Mouse (Mus musculus) testis, postnatal 10 days (tissue): Measurements from ENCODE around the gene Sde2.

Experiments
- DNase-seq: peaks from one replicate; pipeline ENCODE4 v3.0.0; 2021; ENCODE audit warnings: low spot score

Sde2 gene

GRCm38 (mm10) chr1:180850316-180851270 lies at the start of gene Sde2:
Gene Sde2 (plus strand): TSS chr1:180851127.
- peak; percentile 100 for DNase-seq

DNA sequence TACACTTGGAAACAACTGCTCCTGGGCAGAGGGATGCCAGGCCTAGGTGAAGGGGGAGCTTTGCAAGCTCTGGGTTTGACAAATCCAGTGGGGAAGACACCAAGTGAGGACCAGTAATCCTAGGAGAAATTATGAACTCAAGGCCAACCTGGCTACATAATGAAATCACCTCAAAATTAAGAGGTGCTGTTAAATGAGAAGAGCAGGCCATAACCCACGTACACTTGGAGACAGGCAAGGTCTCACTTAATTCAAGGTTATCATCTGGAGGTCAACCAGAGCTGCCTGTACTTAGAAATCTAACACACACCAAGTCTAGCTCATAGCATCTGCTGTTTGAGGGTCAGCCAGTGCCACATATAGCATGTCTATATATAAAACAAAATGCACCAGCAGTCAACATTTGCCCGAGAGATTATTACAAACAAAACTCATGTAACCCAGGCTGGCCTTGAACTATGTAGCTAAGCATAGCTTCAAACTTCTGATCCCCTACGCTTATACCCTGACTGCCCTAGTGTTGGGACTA lies 49.4 kb upstream of the Sde2 start:
- no peak for DNase-seq

DNA sequence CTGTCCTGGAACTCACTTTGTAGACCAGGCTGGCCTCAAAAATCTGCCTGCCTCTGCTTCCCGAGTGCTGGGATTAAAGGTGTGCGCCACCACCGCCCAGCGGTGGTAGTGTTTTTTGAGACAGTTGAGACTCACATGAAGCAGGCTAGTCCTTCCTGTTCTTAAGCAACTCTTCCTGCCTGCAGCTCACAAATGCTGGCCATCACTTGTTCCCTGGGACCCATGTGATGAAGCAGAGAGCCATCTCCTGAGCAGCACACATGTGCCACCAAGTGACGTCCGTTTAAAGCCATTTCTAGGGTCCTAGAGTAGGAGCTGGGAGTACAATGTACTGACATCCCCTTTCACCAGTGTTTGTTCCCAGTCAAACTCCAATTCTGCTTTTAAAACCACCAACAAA lies 47.0 kb upstream of the Sde2 start:
- DNase-seq = no peak

DNA sequence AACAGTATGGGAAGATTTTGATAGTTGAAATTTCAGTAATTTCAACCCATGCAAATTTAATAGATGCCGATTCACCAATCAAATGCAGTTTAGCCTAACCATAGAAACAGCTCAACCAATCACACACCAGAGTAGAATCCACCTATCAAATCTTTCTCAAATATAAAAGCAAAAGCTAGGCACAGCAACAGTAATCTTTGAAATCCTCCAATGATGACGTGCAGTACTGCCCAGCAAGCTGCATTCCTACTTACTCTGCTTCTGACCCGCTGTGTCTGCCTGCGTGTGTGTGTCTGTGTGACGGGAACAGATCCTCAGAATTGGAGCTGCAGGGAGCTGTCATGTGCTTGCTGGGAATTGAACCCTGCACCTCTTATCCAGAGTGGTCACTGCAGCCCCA lies 42.1 kb upstream of the Sde2 start:
- no peak for DNase-seq

GRCm38 (mm10) chr1:180810976-180811375 lies 40.0 kb upstream of the Sde2 start:
- DNase-seq = no peak

DNA sequence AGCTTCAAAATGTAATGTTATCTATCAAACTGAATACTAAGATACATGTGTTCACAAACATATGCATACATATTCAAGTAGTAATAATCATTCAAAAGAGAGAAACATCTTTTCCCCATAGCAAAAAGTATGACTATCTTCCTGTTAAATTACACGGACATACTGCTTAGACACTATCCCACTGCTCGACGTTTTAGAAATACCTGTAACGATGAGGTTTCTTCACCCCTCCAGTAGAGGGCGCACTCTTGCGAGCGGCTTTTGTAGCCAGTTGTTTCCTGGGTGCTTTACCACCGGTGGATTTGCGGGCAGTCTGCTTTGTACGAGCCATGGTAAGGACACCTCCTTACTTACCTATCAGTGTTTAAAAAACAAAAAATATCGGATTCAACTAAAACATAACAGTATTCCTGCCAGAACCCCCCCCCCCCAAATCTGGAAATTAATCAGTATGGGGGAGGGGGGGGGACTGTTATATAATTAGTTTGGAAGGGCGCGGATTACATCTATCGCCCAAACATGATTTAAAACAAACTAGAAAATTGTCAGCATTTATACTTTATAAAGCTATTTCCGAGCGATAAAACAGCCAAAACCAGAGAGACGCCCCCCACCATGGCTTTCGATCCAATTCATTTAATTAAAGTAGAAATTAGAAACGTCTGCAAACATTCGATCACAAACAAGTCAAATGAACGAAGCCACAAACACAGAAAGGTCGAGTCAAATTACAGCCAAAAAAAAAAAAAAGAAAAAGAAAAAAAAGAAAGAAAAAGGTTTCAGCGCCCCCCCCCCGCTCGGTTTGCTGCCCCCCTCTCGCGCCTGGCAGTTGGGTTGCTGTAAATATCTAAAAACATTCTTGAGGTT lies 39.1 kb upstream of the Sde2 start:
- DNase-seq = no peak

GRCm38 (mm10) chr1:180812463-180813408 lies 38.2 kb upstream of the Sde2 start:
- peak; percentile 76 for DNase-seq

GRCm38 (mm10) chr1:180813409-180813884 lies 37.5 kb upstream of the Sde2 start:
- peak; percentile 97 for DNase-seq

DNA sequence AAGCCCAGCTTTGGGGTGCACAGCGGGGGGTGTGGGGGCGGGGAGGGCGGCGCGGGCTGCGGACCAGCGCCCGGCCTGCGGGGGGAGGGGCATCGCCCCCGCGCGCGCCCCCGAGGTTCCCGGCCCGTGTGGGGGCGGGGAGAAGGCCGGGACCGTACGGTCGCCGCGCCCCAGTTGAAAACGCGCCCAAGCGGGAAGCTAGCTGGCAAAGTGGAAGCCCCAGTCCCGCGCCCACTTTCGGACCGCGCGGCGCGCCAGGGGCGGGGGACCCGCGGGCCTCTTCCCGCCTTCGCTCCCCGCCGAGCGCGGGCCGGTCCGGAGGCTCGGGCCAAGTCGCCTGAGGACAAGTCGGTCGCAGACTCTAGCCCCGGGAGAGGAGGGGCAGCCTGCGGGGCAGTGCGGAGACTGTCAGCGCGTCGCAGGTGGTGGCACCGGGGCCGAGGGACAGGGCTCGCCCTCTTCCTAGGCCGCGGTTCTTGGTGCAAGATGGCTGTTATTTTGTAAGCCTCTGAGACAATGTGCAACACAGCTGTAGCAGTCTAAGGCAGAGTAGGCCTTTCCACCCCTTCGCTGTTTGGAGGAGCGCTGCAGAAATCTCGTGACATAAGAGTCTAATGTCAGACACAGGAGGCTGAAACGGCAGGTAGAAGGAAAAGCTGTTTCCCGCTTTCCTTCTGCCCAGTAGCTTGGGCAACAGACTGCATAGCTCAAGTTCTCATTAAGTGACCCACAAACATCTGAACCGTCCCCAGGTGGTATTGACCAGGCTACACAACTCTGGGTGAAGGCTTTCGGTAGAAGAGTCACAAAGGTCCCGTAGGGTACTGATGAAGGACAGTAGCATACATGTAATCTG lies 36.8 kb upstream of the Sde2 start, which contains the start of gene H3f3a:
Gene H3f3a, minus strand, starts transcription at position 59 of the 856 bp plus-strand sequence.
- DNase-seq = peak; percentile 90

DNA sequence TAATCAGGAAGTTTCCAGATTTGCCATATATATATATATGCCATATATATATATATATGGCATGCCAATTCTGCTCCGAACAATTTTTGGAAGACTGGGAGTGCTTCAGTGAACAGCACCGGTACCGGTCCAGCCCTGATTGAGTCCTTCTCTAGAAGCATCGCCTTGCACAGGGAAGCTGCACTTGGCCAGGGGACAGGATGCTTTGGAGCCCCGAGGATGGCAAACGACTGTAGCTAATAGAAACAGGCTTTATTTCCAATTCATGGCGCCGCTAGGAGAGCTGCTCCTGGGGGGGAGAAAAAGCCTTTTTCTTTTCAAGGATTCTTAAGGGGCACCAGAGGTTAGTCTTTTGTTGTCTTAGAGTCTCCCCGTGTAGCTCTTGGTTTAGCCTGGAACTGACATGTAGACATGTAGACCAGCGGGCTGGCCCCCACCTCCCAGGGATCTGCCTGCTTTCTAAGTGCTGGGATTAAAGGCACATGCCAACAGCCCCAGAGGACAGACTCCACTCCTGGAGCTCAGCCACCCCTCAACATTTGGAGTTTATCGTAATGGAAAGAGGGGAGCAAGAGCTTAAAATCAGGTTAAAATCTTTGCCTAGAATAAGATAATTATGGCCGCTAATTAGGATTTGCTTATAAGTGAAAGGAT lies 35.4 kb upstream of the Sde2 start:
- DNase-seq = no peak

DNA sequence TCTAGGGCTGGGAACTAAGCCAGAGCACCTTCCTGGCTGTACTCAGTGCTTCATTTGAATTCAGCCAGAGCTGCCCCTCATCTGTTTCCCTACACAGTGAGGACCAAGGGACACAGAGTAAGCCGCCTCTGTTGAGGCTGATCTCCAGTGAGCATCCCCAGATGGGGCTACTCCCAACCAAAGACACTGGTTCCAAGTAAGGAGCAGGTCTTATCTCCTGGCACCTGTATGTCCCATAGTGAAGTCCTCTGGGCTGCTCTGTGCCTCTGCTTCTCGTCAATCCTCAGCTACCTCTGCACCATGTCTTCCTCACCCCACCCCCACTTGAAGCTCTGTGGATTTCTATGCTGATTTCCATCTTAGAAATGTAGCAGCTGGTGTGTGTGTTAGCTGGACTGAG lies 32.9 kb upstream of the Sde2 start:
- DNase-seq = no peak

DNA sequence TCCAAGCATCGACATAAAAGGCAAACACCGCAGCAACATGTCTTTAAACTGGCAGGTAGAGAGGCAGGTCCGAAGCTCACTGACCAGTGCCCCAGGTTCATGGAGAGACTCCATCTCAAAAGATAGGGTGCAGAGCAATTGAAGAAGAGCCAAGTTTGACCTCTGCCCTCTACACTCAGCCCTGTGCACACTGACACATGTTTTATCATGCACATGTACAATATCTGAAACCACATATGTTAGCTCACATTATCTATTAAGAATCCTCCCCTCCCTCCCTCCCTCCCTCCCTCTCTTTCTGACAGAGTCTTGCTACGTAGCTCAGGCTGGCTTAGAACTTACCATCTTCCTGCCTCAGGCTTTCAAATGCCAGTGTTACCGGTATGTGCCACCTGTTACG lies 29.8 kb upstream of the Sde2 start:
- no peak for DNase-seq

DNA sequence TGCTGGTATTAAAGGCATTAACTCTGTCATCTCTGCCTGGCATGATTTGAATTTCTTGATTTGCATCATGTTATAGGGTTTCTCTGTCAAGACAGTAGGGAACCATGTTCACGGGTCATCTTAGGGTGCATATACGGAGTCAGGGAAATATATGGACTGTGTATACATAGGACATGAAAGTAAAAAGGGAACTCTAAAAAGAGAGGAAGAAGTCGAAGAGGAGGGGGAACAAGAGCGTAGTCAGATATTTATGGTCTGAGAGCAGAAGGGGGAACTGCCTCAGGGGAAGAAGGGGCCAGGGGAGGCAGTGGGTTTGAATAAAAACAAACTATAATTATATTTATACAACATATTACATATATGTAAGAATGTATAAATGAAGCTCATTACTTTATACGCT lies 28.7 kb upstream of the Sde2 start:
- DNase-seq = no peak

- no peak for DNase-seq
Measured at GRCm38 (mm10) chr1:180823716-180824115, 27.2 kb upstream of the Sde2 start.

GRCm38 (mm10) chr1:180824721-180825120 lies 26.2 kb upstream of the Sde2 start:
- DNase-seq = no peak

DNA sequence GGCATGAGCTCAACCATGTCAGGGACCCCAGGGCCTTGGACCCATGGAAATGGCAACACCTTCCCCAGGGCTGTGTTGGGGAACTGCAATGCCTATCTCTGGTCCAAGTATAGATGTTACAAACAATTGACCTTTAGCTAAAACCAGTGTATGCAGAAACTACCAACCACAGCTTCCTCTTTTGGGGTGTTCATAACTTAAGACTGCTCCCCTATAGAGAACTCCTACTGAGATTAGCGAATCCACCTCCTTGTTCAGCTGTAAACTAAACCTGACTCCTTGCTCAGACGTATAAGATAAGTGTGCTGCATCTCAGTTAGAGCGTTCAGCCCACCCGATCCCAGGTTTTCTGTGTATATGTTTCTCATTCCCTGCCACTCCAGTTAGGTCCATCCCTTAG lies 24.3 kb upstream of the Sde2 start:
- DNase-seq = no peak

DNA sequence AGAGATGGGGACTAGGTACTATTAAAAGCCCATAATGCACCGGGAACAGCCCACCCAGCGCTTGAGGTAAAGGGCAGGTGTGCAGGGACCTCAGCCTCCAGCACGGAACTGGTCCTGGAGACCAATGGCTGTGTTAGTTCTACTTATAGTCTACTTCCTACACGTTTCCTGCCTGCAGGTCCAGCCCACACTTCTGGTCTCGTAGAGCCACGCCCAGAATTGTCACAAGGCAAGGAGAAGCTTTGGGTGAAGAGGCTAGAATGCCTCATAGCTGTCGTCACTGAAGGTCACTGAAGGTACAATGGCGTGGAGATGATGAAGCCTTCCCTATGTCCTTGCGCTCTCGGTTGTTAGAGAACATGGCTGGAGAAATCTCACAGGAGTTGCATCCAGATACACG lies 21.2 kb upstream of the Sde2 start:
- no peak for DNase-seq

GRCm38 (mm10) chr1:180830175-180830574 lies 20.8 kb upstream of the Sde2 start:
- DNase-seq = no peak

- no peak for DNase-seq
Measured at GRCm38 (mm10) chr1:180830588-180831346, 20.2 kb upstream of the Sde2 start.
